Mouse (Mus musculus) liver, adult (tissue): ENCODE measurements around the gene Dlg2.

Experiments
- GATA4 ChIP-seq: IDR thresholded peaks from 2 replicates; pipeline ENCODE4 v1.6.1; 2014; ENCODE audit warnings: mild to moderate bottlenecking, low read length; ENCODE audit not compliant: insufficient replicate concordance

Dlg2 gene

DNA sequence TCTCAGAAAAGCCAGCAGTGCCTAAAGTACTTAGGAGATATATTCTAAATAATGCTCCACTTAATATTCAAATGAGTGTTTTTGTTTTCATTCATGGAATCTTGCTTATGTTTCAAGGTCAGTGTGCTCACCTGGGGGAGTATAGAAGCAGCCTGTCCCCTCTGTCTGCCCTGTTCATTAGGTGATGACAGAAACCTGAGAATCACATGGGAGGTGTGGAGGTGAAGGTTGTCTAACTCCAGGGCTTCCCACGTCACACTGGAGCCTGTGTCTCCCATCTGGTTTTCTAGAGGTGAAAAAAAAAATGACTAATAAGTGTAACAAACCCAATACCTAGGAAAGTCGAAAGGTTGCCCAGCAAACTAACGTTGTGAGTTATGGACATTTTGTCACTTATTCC lies 1886.9 kb downstream of the Dlg2 start:
- no peak for TF ChIP-seq GATA4

DNA sequence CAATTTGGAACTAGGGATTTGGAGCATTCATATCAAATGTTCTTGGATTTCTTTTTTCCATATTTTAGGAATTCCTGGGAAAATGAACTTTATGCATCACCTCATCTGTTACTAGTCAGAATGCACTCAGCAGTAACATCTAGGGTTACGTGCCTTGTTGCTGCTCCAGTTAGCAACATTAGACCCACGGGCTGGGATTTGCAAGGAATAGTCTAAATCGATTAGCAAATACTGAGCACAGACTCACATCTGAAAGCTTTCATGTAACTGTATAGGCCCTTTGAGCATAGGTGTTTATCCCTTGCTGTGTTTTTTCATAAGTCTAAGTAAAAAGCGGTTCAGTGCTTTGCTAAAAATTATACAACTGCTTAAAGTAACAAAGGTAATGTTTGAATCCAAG lies 1887.3 kb downstream of the Dlg2 start:
- TF ChIP-seq GATA4: no peak

DNA sequence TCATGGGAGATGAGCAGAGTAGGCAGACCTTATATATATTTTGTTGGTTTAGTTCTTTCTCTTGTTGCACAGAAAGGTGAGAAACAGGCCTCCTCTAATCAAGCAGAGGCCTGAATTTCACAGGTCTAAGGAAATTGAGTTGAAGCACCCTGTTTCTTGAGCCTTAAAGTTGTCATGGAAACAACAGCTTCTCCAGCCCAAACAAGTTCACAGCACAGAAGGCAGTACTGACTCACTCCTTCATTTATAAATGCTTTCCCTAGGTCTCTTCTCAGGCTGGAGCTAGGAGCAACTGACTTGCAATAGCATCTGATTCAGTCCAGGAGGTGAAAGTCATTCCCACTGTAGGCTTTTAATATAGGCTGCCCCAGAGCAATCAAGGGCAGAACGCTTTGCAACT lies 1890.6 kb downstream of the Dlg2 start:
- no peak for TF ChIP-seq GATA4

DNA sequence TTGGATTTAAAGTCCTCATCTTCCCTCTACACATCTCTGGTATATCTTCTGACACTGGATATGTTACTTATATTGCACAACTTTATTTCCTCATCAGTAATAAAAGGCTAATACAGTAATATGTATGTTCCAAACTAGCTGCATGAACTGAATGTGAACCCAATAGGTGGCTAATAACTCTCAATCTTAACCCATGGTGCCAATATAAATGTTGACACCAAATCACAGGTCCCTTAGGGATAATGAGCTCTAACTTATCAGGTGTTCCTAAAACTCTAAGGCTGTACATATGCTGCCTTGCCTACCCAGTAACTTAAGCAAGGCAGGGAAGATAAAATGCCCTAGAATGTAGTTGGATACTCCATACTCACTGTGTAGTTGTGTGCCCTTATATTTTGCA lies 1894.0 kb downstream of the Dlg2 start:
- no peak for TF ChIP-seq GATA4

DNA sequence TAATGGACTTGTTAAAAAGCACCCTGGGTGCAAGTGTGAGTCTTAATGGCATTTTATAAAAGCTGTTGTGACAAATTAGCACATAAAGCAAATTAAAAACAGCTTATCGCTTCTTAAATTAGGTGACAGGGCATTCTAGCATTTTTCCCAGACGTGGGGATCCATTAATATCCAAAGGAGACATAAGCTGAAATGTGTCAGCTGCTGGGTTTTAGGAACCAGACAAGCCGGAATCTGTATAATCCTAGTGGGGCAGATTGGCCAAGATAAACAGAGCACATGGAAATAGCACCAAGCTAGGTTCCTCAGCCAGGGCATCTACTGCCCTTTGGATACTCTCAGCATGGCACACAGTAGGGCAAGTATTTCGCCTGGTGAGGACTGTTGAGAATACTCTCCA lies 1895.2 kb downstream of the Dlg2 start:
- no peak for TF ChIP-seq GATA4

DNA sequence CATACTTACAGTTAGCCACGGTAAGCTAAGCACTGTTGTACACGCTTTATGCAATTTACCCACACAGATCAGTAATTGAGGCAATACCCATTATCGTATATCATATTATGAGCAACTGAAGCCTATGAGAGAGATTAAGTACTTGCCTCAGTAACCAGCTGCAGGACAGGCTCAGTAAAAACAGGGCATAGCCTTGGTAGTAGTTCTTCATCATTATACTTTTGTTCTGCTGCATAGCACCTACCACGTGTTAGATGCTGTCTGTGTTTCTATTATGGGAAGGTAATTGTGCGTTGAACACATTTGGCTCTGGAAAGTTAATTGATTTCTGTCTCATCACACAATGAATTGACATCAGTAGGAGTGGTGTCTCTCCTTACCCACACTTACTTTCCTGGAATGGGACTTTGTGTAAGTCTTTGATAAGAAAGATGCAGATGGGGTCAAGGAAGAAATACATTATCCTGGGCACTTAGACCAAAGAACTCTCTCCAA lies 1897.4 kb downstream of the Dlg2 start:
- no peak for TF ChIP-seq GATA4

DNA sequence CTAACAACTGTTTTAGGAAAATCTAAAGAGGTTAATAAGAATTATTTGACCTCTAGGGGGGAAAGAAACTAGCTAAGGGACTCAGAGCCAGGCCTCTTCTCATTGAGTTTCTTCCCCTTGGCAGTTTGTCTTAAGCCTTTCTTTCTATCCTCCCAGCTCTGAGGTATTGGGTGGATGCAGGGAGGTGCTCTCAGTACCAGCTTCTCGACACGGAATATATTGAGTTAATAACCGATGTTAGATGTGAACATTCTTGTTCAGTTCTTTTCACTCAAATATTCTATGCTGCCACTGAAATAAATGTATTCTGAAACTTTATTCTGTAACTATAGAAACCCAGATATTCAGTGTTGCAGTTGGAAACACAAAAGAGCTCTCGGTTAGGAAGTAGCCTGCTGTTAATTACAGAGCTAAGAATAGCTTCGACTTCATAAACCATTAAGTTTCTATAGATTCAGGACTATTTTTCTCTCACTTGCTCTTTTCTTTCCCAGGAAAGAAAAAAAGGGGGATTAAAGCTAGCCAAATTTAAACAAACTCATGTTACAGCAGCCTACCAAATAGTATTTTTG lies 1907.5 kb downstream of the Dlg2 start:
- no peak for TF ChIP-seq GATA4

DNA sequence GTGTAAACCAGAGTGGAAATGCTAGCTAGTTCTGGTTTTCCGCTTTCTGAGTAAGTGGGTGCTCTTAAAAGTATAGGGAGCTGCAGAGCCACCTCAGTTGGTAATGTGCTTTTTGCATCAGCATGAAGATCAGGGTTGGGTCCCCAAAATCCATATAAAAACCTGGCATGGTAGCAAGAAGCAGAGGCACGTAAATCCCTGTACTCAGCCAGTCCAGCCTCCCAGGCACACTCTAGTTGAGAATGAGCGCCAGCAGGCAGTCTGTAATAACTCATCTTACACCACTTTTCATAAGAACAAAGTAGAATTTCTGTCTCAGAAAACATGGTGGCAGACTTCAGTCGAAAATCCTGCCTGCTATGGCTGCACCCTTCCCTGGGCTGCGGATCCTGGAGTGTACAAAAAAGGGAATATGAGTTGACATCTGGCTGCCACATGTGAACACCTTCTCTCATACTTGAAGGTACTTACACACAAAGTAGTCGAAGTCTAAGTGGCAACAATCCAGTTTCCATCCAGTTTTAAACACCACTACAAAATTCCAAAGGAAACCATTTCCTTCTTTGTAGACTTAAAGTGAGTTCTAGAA lies 1915.7 kb downstream of the Dlg2 start:
- TF ChIP-seq GATA4: no peak

DNA sequence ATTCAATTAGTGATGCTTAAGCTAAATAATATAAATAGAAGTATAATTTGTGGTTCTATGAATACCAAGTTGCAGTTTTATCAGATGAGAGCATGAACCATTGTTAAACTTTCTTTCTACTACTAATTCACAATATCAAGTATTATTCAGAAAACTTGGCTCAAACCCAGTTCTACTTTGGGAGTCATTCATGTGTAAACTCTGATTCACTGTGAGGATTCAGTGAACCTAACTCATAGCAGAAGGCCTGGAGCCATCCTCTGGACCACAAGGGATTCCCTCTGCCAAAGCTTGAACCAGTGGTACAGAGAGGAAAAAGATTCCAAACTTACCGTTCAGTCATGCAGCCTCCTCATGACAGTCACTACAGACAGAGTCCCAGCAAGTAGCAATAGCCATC lies 1920.3 kb downstream of the Dlg2 start:
- no peak for TF ChIP-seq GATA4

DNA sequence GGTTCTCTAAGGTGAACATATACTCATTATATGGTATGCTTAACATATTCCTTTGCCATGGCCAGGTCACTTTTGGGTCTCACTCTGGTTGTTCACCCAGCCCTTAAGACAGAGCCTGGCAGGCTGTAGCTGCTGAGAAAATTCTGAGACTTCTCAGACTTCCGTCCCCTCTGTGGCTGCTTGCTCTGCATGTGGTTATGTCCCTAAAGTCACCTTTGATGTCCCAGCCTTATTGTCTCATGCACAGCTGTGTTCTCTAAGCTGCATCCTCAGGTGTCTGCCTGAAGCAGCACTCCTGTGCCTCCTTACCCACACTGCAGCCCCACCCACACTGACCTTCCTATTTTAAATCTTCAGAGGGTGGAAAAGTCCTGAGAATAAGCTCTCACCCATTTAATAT lies 1922.4 kb downstream of the Dlg2 start:
- no peak for TF ChIP-seq GATA4

DNA sequence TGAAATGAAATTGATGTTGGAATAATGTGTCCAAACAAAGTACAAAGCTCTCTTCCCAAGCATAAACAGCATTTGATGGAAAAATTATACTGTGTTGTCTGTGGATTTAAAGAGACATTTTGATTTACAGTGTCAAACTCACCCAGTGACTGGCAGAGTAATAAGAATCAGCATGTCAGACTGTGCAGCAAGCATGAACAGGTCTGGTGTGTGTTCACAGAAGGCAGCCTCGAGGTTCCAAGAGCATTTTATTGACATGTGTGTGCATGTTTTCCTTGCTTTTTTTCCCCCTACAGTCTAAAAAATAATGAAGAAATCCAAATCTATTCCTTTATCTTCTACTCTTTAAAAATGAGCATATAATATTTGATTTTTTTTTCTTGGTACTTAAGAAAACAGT lies 1924.1 kb downstream of the Dlg2 start:
- TF ChIP-seq GATA4: no peak

DNA sequence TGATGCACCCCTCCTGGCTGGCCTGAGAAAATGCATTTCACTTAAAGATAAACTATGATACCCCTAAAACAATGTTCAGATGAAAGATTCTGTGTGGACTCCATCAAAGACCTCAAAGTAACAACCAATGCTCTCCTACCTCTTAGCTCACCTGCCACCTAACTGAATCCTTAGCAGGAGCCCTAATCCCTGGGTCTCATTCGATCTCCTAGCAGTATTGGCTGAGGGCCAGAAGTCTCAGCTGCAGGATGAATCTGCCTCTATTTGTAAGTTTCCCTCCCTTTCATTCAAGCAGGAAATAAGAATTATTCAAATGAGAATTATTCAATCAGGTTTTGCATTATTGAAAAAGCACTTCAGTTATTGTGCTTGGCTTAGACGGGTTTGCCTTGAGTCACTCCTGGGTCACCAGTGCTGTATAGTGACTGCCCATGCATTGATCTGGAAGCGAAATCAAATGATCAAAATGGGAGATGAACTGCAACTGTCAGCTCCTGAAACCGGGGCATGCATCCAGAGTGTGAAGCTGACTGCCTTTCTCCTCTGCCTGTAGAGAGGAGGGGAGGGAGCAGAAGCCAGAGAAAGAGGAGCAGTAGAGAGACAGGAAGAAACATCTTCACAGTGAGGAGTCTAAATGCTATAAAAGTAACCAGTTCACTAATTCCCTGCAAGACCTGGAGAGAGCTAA lies 1924.7 kb downstream of the Dlg2 start:
- no peak for TF ChIP-seq GATA4

DNA sequence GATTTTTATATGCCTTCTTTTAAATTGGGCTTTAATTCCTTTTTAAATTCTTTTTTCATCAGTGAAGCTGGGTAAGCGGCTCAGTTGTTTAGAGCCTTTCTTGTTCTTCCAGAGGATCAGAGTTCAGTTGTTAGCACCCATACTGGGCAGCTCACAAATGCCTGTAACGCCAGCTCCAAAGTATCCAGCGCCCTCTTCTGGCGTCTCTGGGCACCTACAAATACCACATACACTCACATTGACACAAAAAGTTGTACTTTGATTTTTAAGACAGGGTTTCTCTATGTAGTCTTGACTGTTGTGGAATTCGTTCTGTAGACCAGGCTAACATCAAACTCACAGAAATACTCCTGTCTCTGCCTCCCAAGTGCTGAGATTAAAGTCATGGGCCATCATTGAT lies 1932.0 kb downstream of the Dlg2 start:
- TF ChIP-seq GATA4: no peak

DNA sequence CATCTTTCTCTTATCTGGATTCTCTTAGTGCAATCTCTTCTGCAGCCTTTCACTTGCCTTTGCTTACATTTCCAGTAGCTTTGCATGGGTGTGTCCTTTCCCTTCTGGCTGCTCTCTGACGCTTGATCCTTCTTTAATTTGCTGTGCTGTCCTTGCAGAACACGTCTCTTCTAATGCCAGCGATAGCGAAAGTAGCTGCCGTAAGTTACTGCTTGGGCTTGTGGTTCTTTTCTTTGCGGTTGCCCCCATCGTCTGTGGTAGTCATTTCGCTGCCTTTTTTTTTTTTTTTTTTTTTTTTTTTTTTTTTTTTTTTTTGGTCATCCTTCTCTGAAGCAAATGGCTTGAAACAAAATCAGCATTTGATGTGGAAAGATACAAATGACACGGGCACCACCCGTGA lies 1944.0 kb downstream of the Dlg2 start:
- TF ChIP-seq GATA4: no peak

DNA sequence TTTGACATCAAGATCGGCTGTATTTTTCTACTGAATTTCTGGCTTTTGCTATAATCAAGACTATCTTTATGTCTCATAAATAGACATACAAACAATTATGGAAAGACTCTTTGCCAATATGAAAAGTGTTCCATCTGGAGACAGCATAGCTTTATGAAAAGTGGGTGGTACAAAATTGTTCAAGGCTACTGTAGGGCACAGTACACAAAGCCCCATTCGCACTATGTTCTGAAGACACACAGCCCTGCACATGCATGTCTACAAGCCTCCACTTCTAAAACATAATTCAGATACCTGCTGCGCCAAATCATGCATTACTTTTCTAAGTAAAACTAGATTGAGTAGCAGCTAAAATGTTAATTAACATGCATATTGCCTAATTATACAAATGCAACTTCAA lies 1946.5 kb downstream of the Dlg2 start:
- TF ChIP-seq GATA4: no peak

DNA sequence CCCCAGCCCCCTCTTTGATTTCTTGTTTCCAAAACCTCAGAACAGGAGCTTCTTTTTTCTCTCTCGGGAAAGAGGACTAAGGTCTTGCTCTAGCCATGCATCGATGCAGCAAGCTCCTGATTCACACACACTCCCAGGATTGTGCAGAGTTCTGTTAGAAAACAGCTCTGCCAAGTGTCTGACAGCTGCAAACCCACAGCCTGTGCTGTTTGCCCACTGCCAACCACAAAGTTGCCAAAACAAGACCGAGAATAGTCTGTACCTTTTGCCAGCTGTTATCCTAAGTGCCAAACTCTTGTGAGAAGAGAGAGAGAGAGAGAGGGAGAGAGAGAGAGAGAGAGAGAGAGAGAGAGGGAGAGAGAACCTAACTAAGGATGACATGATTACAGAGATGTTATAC lies 1948.2 kb downstream of the Dlg2 start:
- TF ChIP-seq GATA4: no peak

DNA sequence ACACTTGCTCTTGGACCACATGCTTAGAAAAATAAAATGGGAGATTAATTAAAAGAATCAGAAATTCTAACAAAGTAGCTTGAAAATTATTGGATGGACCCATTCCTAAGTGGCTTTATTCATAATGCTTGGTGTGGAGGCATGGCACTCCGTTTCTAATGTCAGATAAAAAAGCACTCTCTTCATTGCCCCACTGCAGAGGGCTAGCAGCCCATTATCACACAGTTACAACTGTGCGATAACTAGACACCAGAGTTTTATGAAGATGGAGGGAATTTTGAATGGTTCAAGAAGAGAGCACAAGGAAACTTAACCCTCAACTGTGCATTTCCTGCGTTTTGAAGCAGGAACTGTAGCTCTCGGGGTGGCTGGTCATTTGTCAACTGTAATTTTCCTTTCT lies 1950.8 kb downstream of the Dlg2 start:
- no peak for TF ChIP-seq GATA4
